8 mouse cellular contexts compared by ENCODE assay signal in the genomic region with DNA sequence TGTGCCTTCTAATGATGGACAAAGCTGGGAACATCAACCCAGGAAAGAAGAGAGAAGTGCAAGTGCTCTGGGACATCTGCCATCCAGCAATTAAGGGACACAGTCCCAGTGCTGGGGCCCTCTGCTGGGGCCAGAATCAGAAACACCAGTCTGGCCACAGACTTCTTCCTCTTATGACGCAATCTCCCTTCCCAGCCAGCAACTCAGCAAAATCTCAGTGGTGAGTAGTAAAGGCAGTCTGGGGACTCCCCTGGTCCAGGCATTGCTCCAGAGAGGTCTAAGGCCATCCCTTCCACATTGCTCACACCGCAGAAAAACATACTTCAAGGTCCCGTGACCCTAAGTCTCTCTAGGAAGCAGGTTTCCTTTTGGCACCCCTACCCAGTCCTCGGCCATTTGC. TPM values are rescaled to one million over a fixed set of nuclear protein-coding genes. Genes with fewer than 3 reads are reported as not detected.
DNase-seq lines count a peak whose midpoint lies in the region; ATAC-seq and TF ChIP-seq lines count a peak whose summit lies in the region.

No protein-coding gene starts in this region.

- H3K4me1 ChIP-seq in bone marrow macrophage, adult 2 months (ENCODE audit: control insufficient read depth, insufficient read depth, low read length), result peaks cover 16% of the 10 kb centered on the region
- H3K4me1 ChIP-seq in heart, embryonic 11.5 days (ENCODE audit: control insufficient read depth, insufficient read depth, low read length), result peaks cover 9% of the 10 kb centered on the region
- H3K4me1 ChIP-seq in kidney, embryonic 14.5 days (ENCODE audit: control insufficient read depth, insufficient read depth, low read length), result peaks cover 8% of the 10 kb centered on the region
- H3K4me1 ChIP-seq in stomach, embryonic 15.5 days, result peaks cover 8% of the 10 kb centered on the region; the same call in 1 of the 2 replicates
- H3K4me1 ChIP-seq in thymus, adult 2 months (replicated peaks; ENCODE audit: control insufficient read depth, insufficient read depth, low read length), result peaks cover 10% of the 10 kb centered on the region

- no peak for TF ChIP-seq POLR2A in bone marrow macrophage, adult 2 months (IDR thresholded peaks at IDR 0.05; ENCODE audit: borderline replicate concordance, low read depth, low read length)
- TF ChIP-seq POLR2A in thymus, adult 2 months (IDR thresholded peaks at IDR 0.05; ENCODE audit: control insufficient read depth, extremely low read depth, insufficient read depth, low read length, poor library complexity), result no peak

- DNase-seq in layer of hippocampus, adult 11-12 months (ENCODE audit: low spot score), result peak; percentile 22
- DNase-seq in layer of hippocampus, postnatal 36 days, result no peak
- DNase-seq in lung, postnatal 10 days, result peak; percentile 45
- no peak for DNase-seq in thymus, adult 2 months

- no peaks in the 10 kb centered on the region for H3K9me3 ChIP-seq in heart, embryonic 11.5 days (replicated peaks; ENCODE audit: control insufficient read depth, low read length)
- H3K9me3 ChIP-seq in kidney, embryonic 14.5 days (ENCODE audit: control insufficient read depth, low read length), result no peaks in the 10 kb centered on the region
- H3K9me3 ChIP-seq in stomach, embryonic 15.5 days, result no peaks in the 10 kb centered on the region

- peak overlapping the region; percentile 86 for H3K4me3 ChIP-seq in bone marrow macrophage, adult 2 months (ENCODE audit: insufficient read depth, low read length)
- H3K4me3 ChIP-seq in heart, embryonic 11.5 days (ENCODE audit: low read depth, low read length), result peak overlapping the region; percentile 83
- H3K4me3 ChIP-seq in kidney, embryonic 14.5 days (ENCODE audit: low read length), result peak overlapping the region; percentile 73
- peak overlapping the region; percentile 62 for H3K4me3 ChIP-seq in stomach, embryonic 15.5 days (replicated peaks)
- H3K4me3 ChIP-seq in thymus, adult 2 months (ENCODE audit: control insufficient read depth, insufficient read depth, low read length), result no peak overlapping the region

- H3K9ac ChIP-seq in heart, embryonic 11.5 days (ENCODE audit: low read depth, low read length), result no peak overlapping the region
- peak overlapping the region; percentile 65; the same call in 1 of the 2 replicates for H3K9ac ChIP-seq in kidney, embryonic 14.5 days (ENCODE audit: low read depth, low read length)
- no peak overlapping the region for H3K9ac ChIP-seq in stomach, embryonic 15.5 days

- peak overlapping the region; percentile 88 for H3K4me2 ChIP-seq in heart, embryonic 11.5 days
- H3K4me2 ChIP-seq in kidney, embryonic 14.5 days (replicated peaks; ENCODE audit: low read depth, low read length), result peak overlapping the region; percentile 70
- peak overlapping the region; percentile 72 for H3K4me2 ChIP-seq in stomach, embryonic 15.5 days

- WGBS in heart, embryonic 11.5 days (ENCODE audit: insufficient replicate concordance), result 61% methylated on average over 4 of the region's 4 CpGs
- WGBS in kidney, embryonic 14.5 days, result 60% methylated on average over 4 of the region's 4 CpGs
- WGBS in stomach, embryonic 15.5 days, result 50% methylated on average over 4 of the region's 4 CpGs
- WGBS in thymus, adult 2 months, result 27% methylated on average over 4 of the region's 4 CpGs

- H3K27me3 ChIP-seq in heart, embryonic 11.5 days (ENCODE audit: control insufficient read depth, insufficient read depth, low read length), result no peaks in the 10 kb centered on the region
- H3K27me3 ChIP-seq in kidney, embryonic 14.5 days (ENCODE audit: control insufficient read depth, insufficient read depth, low read length), result no peaks in the 10 kb centered on the region
- H3K27me3 ChIP-seq in stomach, embryonic 15.5 days (replicated peaks), result no peaks in the 10 kb centered on the region
- H3K27me3 ChIP-seq in thymus, adult 2 months (ENCODE audit: control insufficient read depth, insufficient read depth, low read length), result no peaks in the 10 kb centered on the region

- no peak for TF ChIP-seq CTCF in bone marrow macrophage, adult 2 months (IDR thresholded peaks at IDR 0.05; ENCODE audit: low read depth, low read length)
- TF ChIP-seq CTCF in thymus, adult 2 months (IDR thresholded peaks at IDR 0.05; ENCODE audit: borderline replicate concordance, control insufficient read depth, extremely low read depth, insufficient read depth, low read length, poor library complexity), result no peak

- H3K27ac ChIP-seq in bone marrow macrophage, adult 2 months (ENCODE audit: insufficient read depth, low read depth, low read length), result peak overlapping the region; percentile 87
- H3K27ac ChIP-seq in heart, embryonic 11.5 days (ENCODE audit: low read depth, low read length), result no peak overlapping the region
- H3K27ac ChIP-seq in kidney, embryonic 14.5 days (ENCODE audit: low read depth, low read length), result no peak overlapping the region
- no peak overlapping the region for H3K27ac ChIP-seq in stomach, embryonic 15.5 days
- H3K27ac ChIP-seq in thymus, adult 2 months (ENCODE audit: control insufficient read depth, insufficient read depth, low read length), result no peak overlapping the region

- ATAC-seq in heart, embryonic 11.5 days (replicated peaks; ENCODE audit: insufficient number of reproducible peaks, low FRiP score, low TSS enrichment), result no peak
- no peak for ATAC-seq in kidney, embryonic 14.5 days (ENCODE audit: low FRiP score, low TSS enrichment)
- peak; percentile 44; the same call in 1 of the 2 replicates for ATAC-seq in stomach, embryonic 15.5 days (ENCODE audit: insufficient read depth, low FRiP score, low read depth)

- peaks cover 5% of the 10 kb centered on the region; the same call in 1 of the 2 replicates for H3K36me3 ChIP-seq in heart, embryonic 11.5 days (ENCODE audit: control insufficient read depth, insufficient read depth, low read length)
- H3K36me3 ChIP-seq in kidney, embryonic 14.5 days (ENCODE audit: control insufficient read depth, insufficient read depth, low read length), result no peaks in the 10 kb centered on the region
- H3K36me3 ChIP-seq in stomach, embryonic 15.5 days, result 0 out of 2 replicates have a peak, but pooled peaks cover 5% of the 10 kb centered on the region
- no peaks in the 10 kb centered on the region for H3K36me3 ChIP-seq in thymus, adult 2 months (ENCODE audit: control insufficient read depth, insufficient read depth, low read length)

RNA-seq across cellular contexts. Expression of a gene that starts 1.0 kb away (rescaled TPM):
- 10 to 100 TPM; 30.7 to 31.4 TPM for total RNA-seq in layer of hippocampus, postnatal 36 days (2021)
- polyA plus RNA-seq in bone marrow macrophage, adult 2 months (2012; ENCODE audit: insufficient read depth, insufficient read length, missing spikeins), result 27.9 and 36.4 TPM in 2 replicates
- polyA plus RNA-seq in heart, embryonic 11.5 days (2014; fragmentation: Nextera tagmentation; extraction: Ambion mirVana), result 11.8 and 12.4 TPM in 2 replicates
- polyA plus RNA-seq in kidney, embryonic 14.5 days (2014; fragmentation: Nextera tagmentation; extraction: Ambion mirVana), result 12.5 and 14.6 TPM in 2 replicates
- polyA plus RNA-seq in stomach, embryonic 15.5 days (2015; fragmentation: Nextera tagmentation; extraction: Ambion mirVana), result 13.2 and 16.7 TPM in 2 replicates
- 21.9 and 26.8 TPM in 2 replicates for polyA plus RNA-seq in thymus, adult 2 months (2012; rRNA removed)

RNA-seq across cellular contexts. Expression of a gene that starts 27.1 kb away (rescaled TPM):
- 100 to 1,000 TPM; 129 to 132 TPM for total RNA-seq in layer of hippocampus, postnatal 36 days (2021)
- 108 and 144 TPM in 2 replicates for polyA plus RNA-seq in bone marrow macrophage, adult 2 months (2012; ENCODE audit: insufficient read depth, insufficient read length, missing spikeins)
- 337 and 363 TPM in 2 replicates for polyA plus RNA-seq in heart, embryonic 11.5 days (2014; fragmentation: Nextera tagmentation; extraction: Ambion mirVana)
- polyA plus RNA-seq in kidney, embryonic 14.5 days (2014; fragmentation: Nextera tagmentation; extraction: Ambion mirVana), result 359 and 395 TPM in 2 replicates
- 346 and 356 TPM in 2 replicates for polyA plus RNA-seq in stomach, embryonic 15.5 days (2015; fragmentation: Nextera tagmentation; extraction: Ambion mirVana)
- polyA plus RNA-seq in thymus, adult 2 months (2012; rRNA removed), result 30.9 and 43.4 TPM in 2 replicates

RNA-seq across cellular contexts. Expression of a gene that starts 36.1 kb away (rescaled TPM):
- 100 to 1,000 TPM; 214 to 219 TPM for total RNA-seq in layer of hippocampus, postnatal 36 days (2021)
- polyA plus RNA-seq in bone marrow macrophage, adult 2 months (2012; ENCODE audit: insufficient read depth, insufficient read length, missing spikeins), result 56.2 and 66.5 TPM in 2 replicates
- polyA plus RNA-seq in heart, embryonic 11.5 days (2014; fragmentation: Nextera tagmentation; extraction: Ambion mirVana), result 132 and 141 TPM in 2 replicates
- 95.2 and 173 TPM in 2 replicates for polyA plus RNA-seq in kidney, embryonic 14.5 days (2014; fragmentation: Nextera tagmentation; extraction: Ambion mirVana)
- polyA plus RNA-seq in stomach, embryonic 15.5 days (2015; fragmentation: Nextera tagmentation; extraction: Ambion mirVana), result 162 and 173 TPM in 2 replicates
- polyA plus RNA-seq in thymus, adult 2 months (2012; rRNA removed), result 87.6 and 97.7 TPM in 2 replicates

RNA-seq across cellular contexts. Expression of a gene that starts 45.0 kb away (rescaled TPM):
- total RNA-seq in layer of hippocampus, postnatal 36 days (2021), result 100 to 1,000 TPM; 125 to 150 TPM
- 58.5 and 66.1 TPM in 2 replicates for polyA plus RNA-seq in bone marrow macrophage, adult 2 months (2012; ENCODE audit: insufficient read depth, insufficient read length, missing spikeins)
- polyA plus RNA-seq in heart, embryonic 11.5 days (2014; fragmentation: Nextera tagmentation; extraction: Ambion mirVana), result 72.8 and 94.6 TPM in 2 replicates
- 75.4 and 128 TPM in 2 replicates for polyA plus RNA-seq in kidney, embryonic 14.5 days (2014; fragmentation: Nextera tagmentation; extraction: Ambion mirVana)
- 51.8 and 60.3 TPM in 2 replicates for polyA plus RNA-seq in stomach, embryonic 15.5 days (2015; fragmentation: Nextera tagmentation; extraction: Ambion mirVana)
- 229 and 247 TPM in 2 replicates for polyA plus RNA-seq in thymus, adult 2 months (2012; rRNA removed)

Comparison
In these comparisons a context has a peak if more than half of its experiments do, and no peak if none do; other contexts are left out.
1. DNase-seq: peak in layer of hippocampus, adult 11-12 months (single experiment) and lung, postnatal 10 days (single experiment); none in layer of hippocampus, postnatal 36 days (0 of 2) and thymus, adult 2 months (single experiment).
2. Peak in every context shown above with its lines, with median percentiles within 50 percentile points of each other: H3K4me2 ChIP-seq.